Mouse (Mus musculus): ENCODE results near the gene Pdhb. TPM values are rescaled to one million over a fixed set of nuclear protein-coding genes. Genes with fewer than 3 reads are reported as not detected.

The Pdhb gene
- polyA plus RNA-seq, 1 experiment from 2014 or later = 238 TPM

DNA sequence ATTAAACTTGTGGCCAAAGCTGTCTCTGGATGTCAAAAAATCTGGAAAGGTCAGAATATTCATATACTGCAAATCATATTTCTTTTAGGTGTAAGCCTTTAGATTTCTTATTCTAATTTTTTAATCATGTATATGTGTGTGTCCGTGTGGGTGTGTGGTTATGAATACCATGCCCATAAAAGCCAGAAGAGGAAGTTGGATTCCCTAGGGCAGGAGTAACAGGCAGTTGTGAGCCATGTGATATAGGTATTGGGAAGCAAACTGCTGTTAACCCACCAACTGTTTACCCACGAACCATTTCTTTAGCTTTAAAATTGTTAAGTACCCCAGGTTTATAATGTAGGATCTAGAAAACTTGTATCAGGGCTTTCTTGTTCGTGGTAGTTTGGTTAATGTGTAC lies 52.9 kb downstream of the Pdhb start:
- no peak overlapping the region for H3K4me2 ChIP-seq (replicated peaks)
- no peak overlapping the region for H3K27ac ChIP-seq
- H3K4me3 ChIP-seq = no peak overlapping the region
- no peak overlapping the region for H3K9ac ChIP-seq
- 81% methylated on average over 3 of the region's 3 CpGs for WGBS
- H3K27me3 ChIP-seq (replicated peaks) = no peaks in the 10 kb centered on the region
- no peak for ATAC-seq (ENCODE audit: low FRiP score, low read depth)
- no peaks in the 10 kb centered on the region for H3K9me3 ChIP-seq
- no peaks in the 10 kb centered on the region for H3K4me1 ChIP-seq
- H3K36me3 ChIP-seq = peaks cover 10% of the 10 kb centered on the region; the same call in 1 of the 2 replicates

DNA sequence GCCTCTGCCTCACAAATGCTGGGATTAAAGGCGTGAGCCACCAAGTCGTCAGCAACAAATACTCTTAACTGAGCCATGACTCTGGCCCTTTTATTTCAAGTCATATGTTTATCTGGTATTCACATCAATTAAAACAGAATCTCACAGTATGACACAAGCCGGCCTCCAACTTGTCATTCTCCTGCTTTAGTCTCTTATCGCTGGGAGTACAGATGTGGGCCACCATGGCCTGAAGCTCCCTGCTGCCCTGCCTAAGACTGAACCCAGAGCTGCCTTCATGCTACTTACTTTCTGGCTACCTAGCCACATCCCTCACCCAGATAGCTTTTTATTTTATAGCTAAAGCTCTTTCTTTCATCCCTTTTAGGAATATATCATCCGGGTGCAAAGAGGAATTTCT lies 53.4 kb downstream of the Pdhb start:
- Histone ChIP-seq H3K36me3 (peaks cover 10% of the 10 kb centered on the region; the same call in 1 of the 2 replicates), H3K9ac (no peak overlapping the region), H3K27ac (no peak overlapping the region), H3K4me3 (no peak overlapping the region), H3K27me3 (replicated peaks) (no peaks in the 10 kb centered on the region), H3K4me1 (no peaks in the 10 kb centered on the region), H3K4me2 (replicated peaks) (no peak overlapping the region), H3K9me3 (no peaks in the 10 kb centered on the region)
- 91% methylated on average over 5 of the region's 5 CpGs for WGBS
- no peak for ATAC-seq (ENCODE audit: low FRiP score, low read depth)

- Histone ChIP-seq H3K27me3 (replicated peaks) (no peaks in the 10 kb centered on the region), H3K4me3 (no peak overlapping the region), H3K4me1 (no peaks in the 10 kb centered on the region), H3K4me2 (replicated peaks) (no peak overlapping the region), H3K9me3 (no peaks in the 10 kb centered on the region), H3K36me3 (0 out of 2 replicates have a peak, but pooled peaks cover 3% of the 10 kb centered on the region), H3K9ac (no peak overlapping the region), H3K27ac (no peak overlapping the region)
- 86% methylated on average over 2 of the region's 2 CpGs for WGBS
- no peak for ATAC-seq (ENCODE audit: low FRiP score, low read depth)
Measured at GRCm38 (mm10) chr14:8117371-8117770, 55.5 kb downstream of the Pdhb start.

Other genes starting within 250 kb of the Pdhb start
- not detected in 2 replicates for gene Gm45521, start 215.7 kb downstream of the Pdhb start, polyA plus RNA-seq (2016; fragmentation: Nextera tagmentation; extraction: Ambion mirVana)
- 0.04 and 0.15 TPM in 2 replicates for gene Dnase1l3, start 178.5 kb downstream of the Pdhb start, polyA plus RNA-seq (2016; fragmentation: Nextera tagmentation; extraction: Ambion mirVana)
- gene Abhd6, start 170.1 kb downstream of the Pdhb start, polyA plus RNA-seq (2016; fragmentation: Nextera tagmentation; extraction: Ambion mirVana) = 20.0 and 20.1 TPM in 2 replicates
- gene Rpp14, start 92.7 kb downstream of the Pdhb start, polyA plus RNA-seq (2016; fragmentation: Nextera tagmentation; extraction: Ambion mirVana) = 45.0 and 48.0 TPM in 2 replicates
- gene Pxk, start 74.8 kb downstream of the Pdhb start, polyA plus RNA-seq (2016; fragmentation: Nextera tagmentation; extraction: Ambion mirVana) = 46.5 and 47.4 TPM in 2 replicates
- 16.5 and 17.5 TPM in 2 replicates for gene Kctd6, start 41.1 kb upstream of the Pdhb start, polyA plus RNA-seq (2016; fragmentation: Nextera tagmentation; extraction: Ambion mirVana)
- 0.52 TPM in 1 of 2 replicates, not detected in the other for gene Acox2, start 86.3 kb upstream of the Pdhb start, polyA plus RNA-seq (2016; fragmentation: Nextera tagmentation; extraction: Ambion mirVana)
- 0.75 and 1.0 TPM in 2 replicates for gene Fam107a, start 145.0 kb upstream of the Pdhb start, polyA plus RNA-seq (2016; fragmentation: Nextera tagmentation; extraction: Ambion mirVana)
- gene Oit1, start 205.7 kb upstream of the Pdhb start, polyA plus RNA-seq (2016; fragmentation: Nextera tagmentation; extraction: Ambion mirVana) = not detected in 2 replicates